Comparison of ENCODE assay signal across 23 mouse cellular contexts in the genomic region with DNA sequence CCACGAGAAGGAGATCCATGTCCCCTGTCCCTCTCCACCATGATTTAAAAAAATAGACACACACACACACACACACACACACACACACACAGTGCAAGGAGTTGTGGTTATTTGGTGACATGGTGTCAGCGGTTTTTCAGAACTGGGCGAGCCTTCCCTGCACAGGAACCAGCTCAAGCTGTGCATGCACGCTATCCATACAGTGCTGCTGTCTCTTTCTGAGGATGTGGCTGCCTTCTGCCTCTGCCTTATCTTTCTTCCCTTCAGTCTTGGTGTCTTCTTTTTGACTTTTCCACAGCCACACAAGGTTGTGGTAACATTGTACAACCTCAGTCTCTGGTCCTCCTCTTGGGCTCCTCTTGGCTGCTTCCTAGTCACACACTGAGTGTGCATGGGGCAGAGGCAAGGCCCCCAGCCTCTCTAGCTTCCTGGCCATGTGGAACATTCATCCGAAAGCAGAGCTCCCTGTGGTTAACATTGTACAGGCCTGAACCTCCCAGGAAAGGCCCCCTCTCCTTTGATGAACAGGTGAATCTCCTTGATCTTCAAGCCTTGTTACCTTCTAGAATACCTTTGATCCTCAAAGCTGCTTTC.
DNase-seq lines count a peak whose midpoint lies in the region; ATAC-seq and TF ChIP-seq lines count a peak whose summit lies in the region.
"Had no signal": no experiment of that assay in that cellular context is flagged by ENCODE, and none has a peak within 500 bp of the region (broad histone marks: within the 10 kb centered on the region; RNA-seq: fewer than 3 reads in every experiment).

No protein-coding gene starts in this region.

- no peaks in the 10 kb centered on the region for H3K36me3 ChIP-seq in midbrain, embryonic 15.5 days (replicated peaks)
- H3K36me3 ChIP-seq in midbrain, postnatal 0 days (ENCODE audit: insufficient read depth, low read length): no peaks in the 10 kb centered on the region
- H3K36me3 ChIP-seq: embryonic facial prominence, embryonic 15.5 days; forebrain, embryonic 10.5 days; heart, embryonic 10.5 days; hindbrain, embryonic 12.5 days; limb, embryonic 15.5 days; lung, embryonic 15.5 days had no signal

- no peaks in the 10 kb centered on the region for H3K27me3 ChIP-seq in midbrain, embryonic 15.5 days (replicated peaks)
- no peaks in the 10 kb centered on the region; the same call in 1 of the 2 replicates for H3K27me3 ChIP-seq in midbrain, postnatal 0 days (ENCODE audit: insufficient read depth, low read length)
- H3K27me3 ChIP-seq: embryonic facial prominence, embryonic 15.5 days; limb, embryonic 15.5 days; lung, embryonic 15.5 days had no signal

- no peak overlapping the region for H3K4me2 ChIP-seq in midbrain, embryonic 15.5 days
- H3K4me2 ChIP-seq in midbrain, postnatal 0 days (ENCODE audit: low read depth, low read length, poor library complexity, severe bottlenecking): no peak overlapping the region
- H3K4me2 ChIP-seq: embryonic facial prominence, embryonic 15.5 days; hindbrain, embryonic 12.5 days; limb, embryonic 15.5 days; lung, embryonic 15.5 days had no signal

- DNase-seq in midbrain, postnatal 0 days (ENCODE audit: low spot score): no peak
- DNase-seq in thymus, postnatal 4 days: peak; percentile 36
- DNase-seq in cerebellum, adult 11-12 months: no peak
- no peak for DNase-seq in left cerebral cortex, adult 11 months (ENCODE audit: low spot score)
- DNase-seq: adrenal gland, postnatal 25 days; B cell, adult 2 months; cerebellum, adult 11 months; cerebellum, postnatal 14 days; layer of hippocampus, postnatal 36 days; midbrain, embryonic 14.5 days; right cerebral cortex, postnatal 14 days; spleen, adult 18-20 months had no signal

- ATAC-seq in midbrain, embryonic 15.5 days (replicated peaks): 0 out of 2 replicates have a peak, but pooled peaks have one; percentile 11
- ATAC-seq in midbrain, postnatal 0 days (ENCODE audit: low FRiP score): no peak
- ATAC-seq in CD4-positive, CD25-positive, alpha-beta regulatory T cell, adult 4 months: peak; percentile 68
- ATAC-seq in inflammation-experienced regulatory T-cells, adult 6 months: peak; percentile 57
- ATAC-seq: intestine, embryonic 16.5 days had no signal

- H3K9ac ChIP-seq in midbrain, embryonic 15.5 days: no peak overlapping the region
- no peak overlapping the region for H3K9ac ChIP-seq in midbrain, postnatal 0 days (replicated peaks; ENCODE audit: low read length, poor library complexity, severe bottlenecking)
- H3K9ac ChIP-seq: embryonic facial prominence, embryonic 15.5 days; hindbrain, embryonic 12.5 days; limb, embryonic 15.5 days; lung, embryonic 15.5 days had no signal

- 79% methylated on average over 5 of the region's 5 CpGs for WGBS in midbrain, embryonic 15.5 days
- 88% methylated on average over 5 of the region's 5 CpGs for WGBS in midbrain, postnatal 0 days

- no peak overlapping the region for H3K27ac ChIP-seq in midbrain, embryonic 15.5 days
- H3K27ac ChIP-seq in midbrain, postnatal 0 days (ENCODE audit: low read depth, low read length): no peak overlapping the region
- H3K27ac ChIP-seq: embryonic facial prominence, embryonic 15.5 days; forebrain, embryonic 10.5 days; heart, embryonic 10.5 days; hindbrain, embryonic 12.5 days; limb, embryonic 15.5 days; lung, embryonic 15.5 days; macrophage had no signal

- TF ChIP-seq CTCF in midbrain, postnatal 0 days (IDR thresholded peaks at IDR 0.05): no peak

- no peaks in the 10 kb centered on the region for H3K9me3 ChIP-seq in midbrain, embryonic 15.5 days
- H3K9me3 ChIP-seq in midbrain, postnatal 0 days (ENCODE audit: low read length): no peaks in the 10 kb centered on the region
- H3K9me3 ChIP-seq: embryonic facial prominence, embryonic 15.5 days; forebrain, embryonic 10.5 days; heart, embryonic 10.5 days; hindbrain, embryonic 12.5 days; limb, embryonic 15.5 days; lung, embryonic 15.5 days had no signal

- no peak overlapping the region for H3K4me3 ChIP-seq in midbrain, embryonic 15.5 days
- no peak overlapping the region for H3K4me3 ChIP-seq in midbrain, postnatal 0 days (ENCODE audit: low read depth, low read length)
- H3K4me3 ChIP-seq: embryonic facial prominence, embryonic 15.5 days; forebrain, embryonic 10.5 days; heart, embryonic 10.5 days; hindbrain, embryonic 12.5 days; limb, embryonic 15.5 days; lung, embryonic 15.5 days had no signal

- no peaks in the 10 kb centered on the region for H3K4me1 ChIP-seq in midbrain, embryonic 15.5 days
- H3K4me1 ChIP-seq in midbrain, postnatal 0 days (ENCODE audit: insufficient read depth, low read length): no peaks in the 10 kb centered on the region
- H3K4me1 ChIP-seq: hindbrain, embryonic 12.5 days had no signal
